Mouse (Mus musculus) kidney, adult 2 months (tissue): ENCODE data around the gene Krt78.

Source experiments
- CTCF ChIP-seq: fragments of 200-500 bp; conservative IDR thresholded peaks from 2 replicates; pipeline ENCODE4 v1.5.1; 2011; ENCODE audit warnings: low read depth, mild to moderate bottlenecking, control low read depth, low read length, moderate library complexity, mixed read lengths; ENCODE audit not compliant: insufficient read depth, insufficient read length
- POLR2A ChIP-seq: fragments of 200-500 bp; IDR thresholded peaks from one replicate; pipeline ENCODE4 v1.6.1; 2011; ENCODE audit warnings: low read depth, low read length, control low read depth

- TF ChIP-seq POLR2A (no peak), CTCF (no peak)
These were observed 22.6 kb upstream of the Krt78 start for GRCm38 (mm10) chr15:101976641-101977040.
